Mouse (Mus musculus) embryonic facial prominence, embryonic 14.5 days (tissue): Measurements from ENCODE around the gene Frmd4a. TPM values are rescaled to one million over a fixed set of nuclear protein-coding genes. Genes with fewer than 3 reads are reported as not detected.
A peak's percentile ranks its signal among the peaks of the same experiment; 100 is the strongest.
"Not testable (repeated sequence)": the region's sequence is repeated elsewhere in the genome, so short reads cannot be mapped to it uniquely, and the experiment has no call there.

Experiments used
- ATAC-seq: fragments of 200-750 bp; cut with Nextera tagmentation; 2 replicates; pipeline ENCODE4 v1.8.0; 2017; ENCODE audit warnings: low read depth, moderate number of reproducible peaks, moderate TSS enrichment
- DNase-seq: peaks from one replicate; pipeline ENCODE4 v3.0.0-alpha.2; 2015; ENCODE audit warnings: low spot score
- H3K27ac ChIP-seq: fragments of 300-500 bp; sonication (generic); replicated peaks from 2 replicates; pipeline ENCODE4 v1.5.1; 2014; ENCODE audit warnings: low read depth, mild to moderate bottlenecking, low read length, moderate library complexity
- H3K27me3 ChIP-seq: fragments of 300-500 bp; sonication (generic); replicated peaks from 2 replicates; pipeline ENCODE4 v1.6.1; 2014; ENCODE audit warnings: low read length; ENCODE audit not compliant: control insufficient read depth, insufficient read depth
- H3K36me3 ChIP-seq: fragments of 300-500 bp; sonication (generic); 2 replicates; pipeline ENCODE4 v1.6.1; 2014; ENCODE audit warnings: low read length, mixed read lengths; ENCODE audit not compliant: control insufficient read depth, insufficient read depth
- H3K4me1 ChIP-seq: fragments of 300-500 bp; sonication (generic); 2 replicates; pipeline ENCODE4 v1.6.1; 2014; ENCODE audit warnings: antibody characterized with exemption, low read length; ENCODE audit not compliant: control insufficient read depth, insufficient read depth
- H3K4me2 ChIP-seq: fragments of 300-500 bp; sonication (generic); 2 replicates; pipeline ENCODE4 v1.6.1; 2014; ENCODE audit warnings: low read depth, mild to moderate bottlenecking, low read length, moderate library complexity, mixed read lengths
- H3K4me3 ChIP-seq: fragments of 300-500 bp; sonication (generic); 2 replicates; pipeline ENCODE4 v1.5.1; 2014; ENCODE audit warnings: low read depth, mild to moderate bottlenecking, low read length
- H3K9ac ChIP-seq: fragments of 300-500 bp; sonication (generic); 2 replicates; pipeline ENCODE4 v1.6.1; 2014; ENCODE audit warnings: low read depth, mild to moderate bottlenecking, low read length, moderate library complexity, mixed read lengths
- H3K9me3 ChIP-seq: fragments of 300-500 bp; sonication (generic); 2 replicates; pipeline ENCODE4 v1.6.1; 2016; ENCODE audit warnings: low read length; ENCODE audit not compliant: control insufficient read depth
- WGBS: fragments of 180-500 bp; shearing (Covaris S2); extraction: QIAGEN DNeasy Blood & Tissue Kit; methylation state at CpG from one replicate; pipeline ENCODE4 v1.1.7; 2014; 5-methylcytosine and 5-hydroxymethylcytosine counted together
- polyA plus RNA-seq: library from polyadenylated mRNA; unstranded; fragments of >200 nt; fragmentation: Nextera tagmentation; extraction: Ambion mirVana; gene quantifications from 2 replicates; pipeline ENCODE4 v1.2.1, GENCODE M21; 2014

Frmd4a gene
- polyA plus RNA-seq, 1 experiment from 2014 or later = 27.2 TPM

DNA sequence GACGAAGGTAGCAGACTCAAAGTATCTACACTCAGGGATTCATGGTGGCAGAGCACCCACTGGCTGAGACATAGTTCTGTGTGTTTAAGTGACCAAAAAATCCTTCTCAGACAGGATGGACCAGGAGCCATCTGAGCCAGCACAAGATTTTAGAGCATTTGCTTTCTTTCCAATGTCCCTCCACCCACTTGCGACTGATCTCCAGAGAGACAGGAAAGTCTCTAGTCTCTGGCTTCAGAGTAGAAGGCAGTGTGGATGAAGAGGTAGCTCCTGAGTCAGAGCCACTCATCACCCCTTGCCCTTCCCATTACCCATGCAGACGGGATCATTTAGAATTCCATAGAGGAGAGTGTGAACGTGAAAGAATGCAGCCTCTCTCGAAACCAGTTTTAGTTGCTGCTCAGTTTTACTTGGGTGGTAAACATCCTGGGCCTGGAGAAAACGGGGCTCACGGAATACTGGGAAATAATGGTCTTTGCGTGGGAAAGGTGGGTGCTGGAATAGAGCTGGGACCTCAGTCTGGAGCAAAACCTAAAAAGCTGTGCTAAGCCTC lies 541.2 kb downstream of the Frmd4a start:
- no peaks in the 10 kb centered on the region for H3K27me3 ChIP-seq
- peak; percentile 65 for DNase-seq
- H3K27ac ChIP-seq = peak overlapping the region; percentile 95
- H3K9ac ChIP-seq = peak overlapping the region; percentile 71
- WGBS = 12% methylated on average over 8 of the region's 8 CpGs
- peak overlapping the region; percentile 69 for H3K4me2 ChIP-seq
- 0 out of 2 replicates have a peak, but pooled peaks cover under 1% of the 10 kb centered on the region for H3K36me3 ChIP-seq
- H3K4me3 ChIP-seq = peak overlapping the region; percentile 48
- no peak for ATAC-seq
- H3K4me1 ChIP-seq = peaks cover 65% of the 10 kb centered on the region
- H3K9me3 ChIP-seq = no peaks in the 10 kb centered on the region

- Histone ChIP-seq H3K4me1 (peaks cover 65% of the 10 kb centered on the region), H3K4me3 (peak overlapping the region; percentile 48)
Observed at GRCm38 (mm10) chr2:4559211-4559882, 541.8 kb downstream of the Frmd4a start.

GRCm38 (mm10) chr2:4559883-4560247 lies 542.3 kb downstream of the Frmd4a start:
- H3K27me3 ChIP-seq = no peaks in the 10 kb centered on the region
- WGBS = 2% methylated on average over 8 of the region's 8 CpGs
- no peaks in the 10 kb centered on the region for H3K9me3 ChIP-seq
- H3K27ac ChIP-seq = peak overlapping the region; percentile 95
- peak overlapping the region; percentile 48 for H3K4me3 ChIP-seq
- DNase-seq (no peak), ATAC-seq (0 out of 2 replicates have a peak, but pooled peaks have one; percentile 2)
- peak overlapping the region; percentile 71 for H3K9ac ChIP-seq
- H3K36me3 ChIP-seq = peaks cover 11% of the 10 kb centered on the region; the same call in 1 of the 2 replicates
- H3K4me2 ChIP-seq = peak overlapping the region; percentile 69
- H3K4me1 ChIP-seq = peaks cover 65% of the 10 kb centered on the region

More at GRCm38 (mm10) chr2:4559211-4559882, 541.8 kb downstream of the Frmd4a start:
- H3K36me3 ChIP-seq = 0 out of 2 replicates have a peak, but pooled peaks cover 6% of the 10 kb centered on the region
- peak overlapping the region; percentile 95 for H3K27ac ChIP-seq
- peak; percentile 89 for ATAC-seq
- under 1% methylated on average over 27 of the region's 27 CpGs for WGBS
- DNase-seq = peak; percentile 96
- H3K4me2 ChIP-seq = peak overlapping the region; percentile 69
- H3K9ac ChIP-seq = peak overlapping the region; percentile 71
- H3K9me3 ChIP-seq = no peaks in the 10 kb centered on the region
- H3K27me3 ChIP-seq = no peaks in the 10 kb centered on the region

- 10% methylated on average over 2 of the region's 2 CpGs for WGBS
- H3K9me3 ChIP-seq, ATAC-seq, DNase-seq, H3K27me3 ChIP-seq: not testable (repeated sequence)
- H3K4me1 ChIP-seq = peaks cover 63% of the 10 kb centered on the region
- peaks cover 13% of the 10 kb centered on the region for H3K36me3 ChIP-seq
- H3K9ac ChIP-seq = peak overlapping the region; percentile 71
- peak overlapping the region; percentile 95 for H3K27ac ChIP-seq
- peak overlapping the region; percentile 69 for H3K4me2 ChIP-seq
- H3K4me3 ChIP-seq = peak overlapping the region; percentile 48
Observed at GRCm38 (mm10) chr2:4560516-4560915, 543.0 kb downstream of the Frmd4a start.

DNA sequence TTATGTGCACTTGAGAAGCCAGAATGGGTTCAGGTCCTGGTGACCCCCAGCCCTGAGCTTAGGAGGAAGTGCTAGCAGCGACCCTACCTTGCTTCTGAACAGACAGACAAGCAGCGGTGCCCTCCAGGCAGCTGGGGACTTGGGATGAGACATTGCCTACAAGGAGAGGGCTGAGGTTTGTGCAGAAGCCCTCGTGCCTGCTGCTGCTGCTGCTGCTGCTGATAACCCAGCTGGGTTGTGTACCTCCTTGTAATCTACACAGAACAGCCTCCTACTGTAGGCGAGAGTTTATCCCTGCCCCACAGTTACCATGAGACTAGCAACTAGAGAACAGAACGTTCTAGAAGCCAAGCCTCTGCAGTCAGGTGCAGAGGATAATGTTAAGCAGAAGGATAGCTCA lies 543.7 kb downstream of the Frmd4a start:
- H3K36me3 ChIP-seq = peaks cover 20% of the 10 kb centered on the region
- DNase-seq (no peak), ATAC-seq (no peak)
- peak overlapping the region; percentile 69 for H3K4me2 ChIP-seq
- H3K9ac ChIP-seq = peak overlapping the region; percentile 71
- H3K27ac ChIP-seq = peak overlapping the region; percentile 56
- no peaks in the 10 kb centered on the region for H3K27me3 ChIP-seq
- H3K4me1 ChIP-seq = peaks cover 56% of the 10 kb centered on the region
- no peaks in the 10 kb centered on the region for H3K9me3 ChIP-seq
- peak overlapping the region; percentile 48 for H3K4me3 ChIP-seq
- 8% methylated on average over 5 of the region's 5 CpGs for WGBS

DNA sequence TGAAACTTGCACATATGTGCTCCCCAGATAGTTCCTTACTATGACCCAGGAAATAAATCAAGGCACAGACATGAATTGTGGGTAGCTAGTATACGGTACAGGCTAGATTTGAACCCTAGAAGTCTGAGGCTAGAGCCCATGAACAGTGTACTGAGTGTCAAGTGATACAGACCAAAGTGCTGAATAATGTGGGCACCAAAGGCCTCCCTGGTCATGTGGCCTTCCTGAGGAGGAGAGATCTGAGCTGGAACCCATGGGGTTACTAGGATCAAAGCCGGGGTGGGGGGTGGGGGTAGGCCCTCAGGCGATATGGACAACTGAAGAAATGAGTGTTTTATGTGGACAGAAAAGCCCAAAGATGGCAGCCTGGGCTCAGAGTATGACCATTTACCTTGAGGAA lies 544.9 kb downstream of the Frmd4a start:
- no peak for ATAC-seq
- Histone ChIP-seq H3K27ac (no peak overlapping the region), H3K9me3 (no peaks in the 10 kb centered on the region)

GRCm38 (mm10) chr2:4562826-4563225 lies 545.3 kb downstream of the Frmd4a start:
- Histone ChIP-seq H3K27me3 (no peaks in the 10 kb centered on the region), H3K27ac (peak overlapping the region; percentile 39; the same call in 1 of the 2 replicates), H3K4me2 (peak overlapping the region; percentile 69), H3K4me1 (peaks cover 40% of the 10 kb centered on the region), H3K4me3 (peak overlapping the region; percentile 48), H3K9ac (no peak overlapping the region), H3K9me3 (no peaks in the 10 kb centered on the region), H3K36me3 (peaks cover 36% of the 10 kb centered on the region)
- ATAC-seq (no peak), DNase-seq (no peak)
- 40% methylated on average over 5 of the region's 5 CpGs for whole genome bisulfite sequencing

More for the DNA sequence above, 544.9 kb downstream of the Frmd4a start:
- DNase-seq = no peak
- Histone ChIP-seq H3K9ac (peak overlapping the region; percentile 71; the same call in 1 of the 2 replicates), H3K4me2 (peak overlapping the region; percentile 69), H3K27me3 (no peaks in the 10 kb centered on the region), H3K4me3 (peak overlapping the region; percentile 48), H3K36me3 (peaks cover 32% of the 10 kb centered on the region), H3K4me1 (peaks cover 45% of the 10 kb centered on the region)
- 53% methylated on average over 3 of the region's 3 CpGs for WGBS

DNA sequence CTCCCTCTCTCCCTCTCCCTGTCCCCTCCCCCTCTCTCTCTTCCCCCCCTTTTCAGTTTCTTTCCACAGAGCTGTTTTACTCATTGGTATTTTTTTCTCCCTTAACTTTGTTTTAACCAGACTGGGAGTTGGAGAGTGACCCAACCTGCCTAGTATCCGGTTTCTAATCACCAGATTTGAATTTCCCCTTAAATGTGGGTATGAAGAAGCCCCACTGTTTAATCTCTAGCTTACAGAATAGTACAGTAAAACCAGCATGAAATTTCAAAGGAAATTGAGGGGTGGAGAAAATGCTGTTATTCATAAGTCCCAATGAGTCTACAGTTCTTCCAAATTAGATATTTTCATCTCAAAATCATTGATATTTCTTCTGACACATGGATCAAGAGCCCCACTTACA lies 545.8 kb downstream of the Frmd4a start:
- no peak for DNase-seq
- no peaks in the 10 kb centered on the region for H3K27me3 ChIP-seq
- peak overlapping the region; percentile 48 for H3K4me3 ChIP-seq
- peak overlapping the region; percentile 39; the same call in 1 of the 2 replicates for H3K27ac ChIP-seq
- H3K4me2 ChIP-seq = peak overlapping the region; percentile 69
- peaks cover 35% of the 10 kb centered on the region for H3K4me1 ChIP-seq
- no peaks in the 10 kb centered on the region for H3K9me3 ChIP-seq
- H3K9ac ChIP-seq = no peak overlapping the region
- H3K36me3 ChIP-seq = peaks cover 38% of the 10 kb centered on the region
- WGBS = 20% methylated on average over 1 of the region's 1 CpGs
- ATAC-seq = no peak
